Mouse (Mus musculus): ENCODE data around the gene Dmc1. TPM values are rescaled to one million over a fixed set of nuclear protein-coding genes. Genes with fewer than 3 reads are reported as not detected.

Dmc1 gene
- polyA plus RNA-seq (2015; fragmentation: Nextera tagmentation; extraction: Ambion mirVana), result 0.78 and 1.7 TPM in 2 replicates

- H3K9me3 ChIP-seq (ENCODE audit: control insufficient read depth), result no peaks in the 10 kb centered on the region
- peak within 1 kb of the TSS; percentile 35 for H3K4me3 ChIP-seq (ENCODE audit: low read depth, low read length)
- WGBS, result 12% methylated on average over 37 of the region's 37 CpGs
- peak within 1 kb of the TSS; percentile 13; the same call in 1 of the 2 replicates for H3K9ac ChIP-seq (ENCODE audit: low read depth, low read length)
- ATAC-seq, result no peak
- TF ChIP-seq CTCF (IDR thresholded peaks at IDR 0.05; ENCODE audit: low read depth), result no peak
- no peaks in the 10 kb centered on the region for H3K4me1 ChIP-seq (replicated peaks; ENCODE audit: control insufficient read depth, insufficient read depth, low read length)
- no peaks in the 10 kb centered on the region; the same call in 1 of the 2 replicates for H3K27me3 ChIP-seq (replicated peaks; ENCODE audit: control insufficient read depth, insufficient read depth, low read length)
- no peaks in the 10 kb centered on the region for H3K36me3 ChIP-seq (ENCODE audit: control insufficient read depth, insufficient read depth)
- peak within 1 kb of the TSS; percentile 62 for H3K4me2 ChIP-seq (replicated peaks; ENCODE audit: low read depth)
- no peak within 1 kb of the TSS for H3K27ac ChIP-seq (ENCODE audit: low read depth, low read length)
Measured at GRCm38 (mm10) chr15:79604990-79605665, at the start of gene Dmc1. Gene Dmc1 (minus strand): TSS chr15:79605109.

GRCm38 (mm10) chr15:79651481-79651880, 46.6 kb upstream of the Dmc1 start:
- Histone ChIP-seq H3K36me3 (ENCODE audit: control insufficient read depth, insufficient read depth) (no peaks in the 10 kb centered on the region), H3K4me2 (replicated peaks; ENCODE audit: low read depth) (no peak overlapping the region), H3K9me3 (ENCODE audit: control insufficient read depth) (no peaks in the 10 kb centered on the region), H3K27ac (ENCODE audit: low read depth, low read length) (no peak overlapping the region), H3K4me3 (ENCODE audit: low read depth, low read length) (no peak overlapping the region), H3K27me3 (replicated peaks; ENCODE audit: control insufficient read depth, insufficient read depth, low read length) (no peaks in the 10 kb centered on the region), H3K4me1 (replicated peaks; ENCODE audit: control insufficient read depth, insufficient read depth, low read length) (no peaks in the 10 kb centered on the region), H3K9ac (ENCODE audit: low read depth, low read length) (no peak overlapping the region)
- 73% methylated on average over 4 of the region's 4 CpGs for WGBS
- ATAC-seq, result no peak
- peak; percentile 63 for TF ChIP-seq CTCF (IDR thresholded peaks at IDR 0.05; ENCODE audit: low read depth)

DNA sequence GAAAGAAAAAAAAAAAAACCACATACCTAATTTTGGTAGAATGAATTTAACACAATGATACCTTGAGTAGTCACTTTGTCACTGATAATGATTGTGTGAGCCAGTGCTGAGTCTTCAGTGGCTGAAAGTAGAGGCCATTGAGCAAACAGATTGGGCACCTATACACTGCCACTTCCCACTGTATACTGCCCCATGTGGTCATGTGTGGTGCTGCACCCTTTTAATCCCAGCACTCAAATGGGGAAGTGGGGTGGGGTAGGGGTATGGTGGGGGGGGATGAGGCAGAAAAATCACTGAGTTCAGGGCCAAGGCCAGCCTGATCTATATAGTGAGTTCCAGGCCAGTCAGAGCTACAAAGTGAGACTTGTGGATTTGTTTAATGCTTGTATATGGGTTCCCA, 45.7 kb upstream of the Dmc1 start:
- H3K9me3 ChIP-seq (ENCODE audit: control insufficient read depth), result no peaks in the 10 kb centered on the region
- no peaks in the 10 kb centered on the region for H3K4me1 ChIP-seq (replicated peaks; ENCODE audit: control insufficient read depth, insufficient read depth, low read length)
- ATAC-seq, result no peak
- no peak overlapping the region for H3K4me3 ChIP-seq (ENCODE audit: low read depth, low read length)
- TF ChIP-seq CTCF (IDR thresholded peaks at IDR 0.05; ENCODE audit: low read depth), result peak; percentile 75
- H3K27me3 ChIP-seq (replicated peaks; ENCODE audit: control insufficient read depth, insufficient read depth, low read length), result no peaks in the 10 kb centered on the region
- H3K4me2 ChIP-seq (replicated peaks; ENCODE audit: low read depth), result no peak overlapping the region
- no peaks in the 10 kb centered on the region for H3K36me3 ChIP-seq (ENCODE audit: control insufficient read depth, insufficient read depth)
- H3K9ac ChIP-seq (ENCODE audit: low read depth, low read length), result no peak overlapping the region
- no peak overlapping the region for H3K27ac ChIP-seq (ENCODE audit: low read depth, low read length)

GRCm38 (mm10) chr15:79648130-79648529, 43.2 kb upstream of the Dmc1 start:
- no peak overlapping the region for H3K4me2 ChIP-seq (replicated peaks; ENCODE audit: low read depth)
- no peak for TF ChIP-seq CTCF (IDR thresholded peaks at IDR 0.05; ENCODE audit: low read depth)
- H3K4me3 ChIP-seq (ENCODE audit: low read depth, low read length), result no peak overlapping the region
- no peak overlapping the region for H3K9ac ChIP-seq (ENCODE audit: low read depth, low read length)
- no peaks in the 10 kb centered on the region for H3K4me1 ChIP-seq (replicated peaks; ENCODE audit: control insufficient read depth, insufficient read depth, low read length)
- 89% methylated on average over 12 of the region's 12 CpGs for WGBS
- ATAC-seq, result no peak
- no peak overlapping the region for H3K27ac ChIP-seq (ENCODE audit: low read depth, low read length)
- no peaks in the 10 kb centered on the region for H3K27me3 ChIP-seq (replicated peaks; ENCODE audit: control insufficient read depth, insufficient read depth, low read length)
- H3K9me3 ChIP-seq (ENCODE audit: control insufficient read depth), result no peaks in the 10 kb centered on the region
- H3K36me3 ChIP-seq (ENCODE audit: control insufficient read depth, insufficient read depth), result no peaks in the 10 kb centered on the region

DNA sequence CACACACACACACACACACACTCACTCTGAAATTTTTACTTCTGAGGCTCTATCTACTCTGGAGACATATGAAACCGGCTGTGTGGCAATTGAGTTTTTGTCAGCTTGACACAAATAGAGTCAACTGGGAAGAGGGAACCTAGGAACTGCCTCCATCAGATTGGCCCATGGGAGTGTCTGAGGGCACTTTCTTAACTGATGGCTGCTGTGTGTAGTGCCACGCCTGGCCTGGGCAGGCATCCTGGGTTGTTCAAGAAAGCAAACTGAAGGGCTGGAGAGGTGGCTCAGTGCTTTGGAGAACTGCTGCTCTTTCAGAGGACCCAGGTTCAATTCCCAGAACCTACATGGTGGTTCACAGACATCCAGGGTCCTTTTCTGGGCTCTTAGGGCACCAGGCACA, 40.6 kb upstream of the Dmc1 start:
- H3K4me1 ChIP-seq (replicated peaks; ENCODE audit: control insufficient read depth, insufficient read depth, low read length), result no peaks in the 10 kb centered on the region
- H3K9me3 ChIP-seq (ENCODE audit: control insufficient read depth), result no peaks in the 10 kb centered on the region
- TF ChIP-seq CTCF (IDR thresholded peaks at IDR 0.05; ENCODE audit: low read depth), result no peak
- WGBS, result 69% methylated on average over 2 of the region's 2 CpGs
- H3K27me3 ChIP-seq (replicated peaks; ENCODE audit: control insufficient read depth, insufficient read depth, low read length), result no peaks in the 10 kb centered on the region
- no peak for ATAC-seq
- no peak overlapping the region for H3K4me2 ChIP-seq (replicated peaks; ENCODE audit: low read depth)
- no peak overlapping the region for H3K9ac ChIP-seq (ENCODE audit: low read depth, low read length)
- no peak overlapping the region for H3K27ac ChIP-seq (ENCODE audit: low read depth, low read length)
- no peaks in the 10 kb centered on the region for H3K36me3 ChIP-seq (ENCODE audit: control insufficient read depth, insufficient read depth)
- no peak overlapping the region for H3K4me3 ChIP-seq (ENCODE audit: low read depth, low read length)

DNA sequence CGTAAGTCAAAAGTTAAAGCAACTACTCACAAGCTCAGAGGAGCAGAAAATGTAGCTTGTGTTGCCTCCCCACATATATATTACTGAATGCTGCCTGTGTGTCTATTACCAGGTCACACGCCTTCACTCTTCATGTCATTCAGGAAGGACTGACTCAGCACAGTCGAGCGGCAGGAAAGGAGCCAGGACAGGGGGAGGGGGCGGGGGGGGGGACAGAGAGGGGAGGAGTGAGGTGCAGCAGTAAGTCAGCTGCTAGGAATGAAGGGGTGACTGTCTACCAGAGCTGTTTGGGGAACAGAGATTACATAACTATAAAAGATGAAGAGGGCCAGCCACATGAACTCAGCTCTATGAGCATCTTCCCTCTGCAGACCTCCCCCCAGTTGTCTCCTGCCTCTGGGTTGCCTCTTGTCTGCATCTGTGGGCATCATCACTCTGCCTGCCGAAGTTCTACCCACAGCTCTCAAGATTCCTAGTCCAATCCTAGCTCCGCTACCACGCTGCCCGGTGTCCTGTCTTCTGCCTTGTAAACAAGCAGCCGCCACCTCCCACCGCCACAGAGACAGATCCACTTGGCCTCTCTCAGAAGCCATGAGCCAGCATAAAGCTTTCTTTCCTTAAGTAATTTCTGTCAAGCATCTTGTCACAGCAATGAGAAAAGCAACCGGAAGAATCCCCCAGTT, 36.4 kb upstream of the Dmc1 start:
- no peak for TF ChIP-seq CTCF (IDR thresholded peaks at IDR 0.05; ENCODE audit: low read depth)
- no peaks in the 10 kb centered on the region for H3K27me3 ChIP-seq (replicated peaks; ENCODE audit: control insufficient read depth, insufficient read depth, low read length)
- no peak overlapping the region for H3K4me2 ChIP-seq (replicated peaks; ENCODE audit: low read depth)
- no peak overlapping the region for H3K4me3 ChIP-seq (ENCODE audit: low read depth, low read length)
- no peaks in the 10 kb centered on the region for H3K36me3 ChIP-seq (ENCODE audit: control insufficient read depth, insufficient read depth)
- H3K9ac ChIP-seq (ENCODE audit: low read depth, low read length), result no peak overlapping the region
- H3K27ac ChIP-seq (ENCODE audit: low read depth, low read length), result no peak overlapping the region
- H3K4me1 ChIP-seq (replicated peaks; ENCODE audit: control insufficient read depth, insufficient read depth, low read length), result no peaks in the 10 kb centered on the region
- ATAC-seq, result no peak
- no peaks in the 10 kb centered on the region for H3K9me3 ChIP-seq (ENCODE audit: control insufficient read depth)
- WGBS, result 61% methylated on average over 12 of the region's 12 CpGs

Measured in intestine, postnatal 0 days (tissue).